Mouse (Mus musculus) small intestine, adult 2 months (tissue): ENCODE data around the gene Ints1.

Source experiments
- CTCF ChIP-seq: fragments of 200-500 bp; IDR thresholded peaks from 2 replicates; pipeline ENCODE4 v1.5.1; 2012; ENCODE audit warnings: low read depth, mild to moderate bottlenecking, control low read depth, inconsistent platforms, low read length, moderate library complexity, mixed read lengths; ENCODE audit not compliant: insufficient replicate concordance, insufficient read length; ENCODE audit errors: extremely low read depth
- POLR2A ChIP-seq: fragments of 200-500 bp; IDR thresholded peaks from 2 replicates; pipeline ENCODE4 v1.6.1; 2012; ENCODE audit warnings: low read depth, mild to moderate bottlenecking, control low read depth, inconsistent platforms, low read length, moderate library complexity

- TF ChIP-seq POLR2A (no peak), CTCF (no peak)
Measured at GRCm38 (mm10) chr5:139804573-139805111, 29.2 kb upstream of the Ints1 start.
